In the genomic region with DNA sequence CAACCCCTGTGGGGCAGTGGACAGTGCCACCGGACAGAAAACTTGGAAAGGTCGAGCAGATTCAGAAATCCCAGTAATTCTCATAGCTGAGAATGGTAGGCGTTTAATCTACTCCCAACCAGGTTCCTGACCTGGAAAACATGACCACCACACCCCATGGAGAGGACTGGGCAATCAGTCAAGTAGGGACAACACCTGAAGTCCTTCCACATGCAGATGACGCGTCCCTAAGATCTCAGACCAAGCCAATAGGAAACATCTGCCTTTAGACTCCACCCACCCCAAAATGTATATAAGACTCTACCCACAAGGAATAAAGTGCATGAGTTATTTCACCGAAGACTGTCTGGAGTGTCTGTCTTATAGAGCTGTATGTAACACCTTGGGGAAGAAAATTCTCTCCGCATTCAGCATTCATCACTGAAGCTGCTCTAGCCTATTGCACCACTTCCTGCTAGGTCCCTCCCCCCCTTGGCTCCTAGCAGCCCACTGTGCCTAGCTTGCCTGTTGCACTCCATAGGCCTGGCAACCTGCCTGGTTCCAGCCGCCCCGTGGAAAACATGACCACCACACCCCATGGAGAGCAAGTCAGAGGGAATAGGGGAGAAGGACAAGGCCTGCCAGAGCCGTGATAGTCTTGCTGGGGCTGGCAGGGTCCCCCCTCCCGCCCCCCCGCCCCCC, we compare ENCODE assay signal across 7 mouse cellular contexts. TPM values are rescaled to one million over a fixed set of nuclear protein-coding genes. Genes with fewer than 3 reads are reported as not detected.
DNase-seq lines count a peak whose midpoint lies in the region.

No protein-coding gene starts in this region.

- DNase-seq in 416B (ENCODE audit: low read depth) (peak; percentile 82), MEL-GATA-1-ER (ENCODE audit: extremely low read depth, low read depth) (peak; percentile 15), liver (peak; percentile 38)
- peak; percentile 55 to 82 for DNase-seq in gastrocnemius, postnatal 4 days (ENCODE audit: low spot score in 2 of 2)
- peak; percentile 78 for DNase-seq in kidney, adult 18-20 months
- DNase-seq in ovary, postnatal 14 days (ENCODE audit: low spot score) = peak; percentile 72
- peak; percentile 30 to 86 for DNase-seq in urinary bladder, postnatal 36 days (ENCODE audit: low spot score in 2 of 2)

RNA-seq across cellular contexts. Expression of gene Igsf23, which starts 10.9 kb away (rescaled TPM):
- total RNA-seq in gastrocnemius, postnatal 4 days (2021) = not detected

RNA-seq across cellular contexts. Expression of gene Pvr, which starts 18.7 kb away (rescaled TPM):
- total RNA-seq in gastrocnemius, postnatal 4 days (2021) = 10 to 100 TPM; 22.3 to 23.0 TPM

RNA-seq across cellular contexts. Expression of gene Ceacam20, which starts 25.5 kb away (rescaled TPM):
- not detected for total RNA-seq in gastrocnemius, postnatal 4 days (2021)

RNA-seq across cellular contexts. Expression of gene Nlrp9b, which starts 51.6 kb away (rescaled TPM):
- total RNA-seq in gastrocnemius, postnatal 4 days (2021) = not detected

RNA-seq across cellular contexts. Expression of gene Ceacam19, which starts 51.9 kb away (rescaled TPM):
- not detected for total RNA-seq in gastrocnemius, postnatal 4 days (2021)

Comparison
In these comparisons a context has a peak if more than half of its experiments do, and no peak if none do; other contexts are left out.
1. Peak in every context shown above with its lines: DNase-seq.
2. DNase-seq: peak in every context shown above with its lines; median percentile 82 in 416B; 78 in kidney, adult 18-20 months; 72 in ovary, postnatal 14 days; 68 in gastrocnemius, postnatal 4 days; 58 in urinary bladder, postnatal 36 days; 38 in liver; 15 in MEL-GATA-1-ER.